Mouse (Mus musculus) MEL (cell line): ENCODE results near the gene Agap2. TPM values are rescaled to one million over a fixed set of nuclear protein-coding genes. Genes with fewer than 3 reads are reported as not detected.

Experiments used
- DNase-seq: peaks from one replicate; pipeline ENCODE4 v3.0.0; 2011; ENCODE audit warnings: low read depth, low spot score
- H3K27ac ChIP-seq: 2 replicates; pipeline ENCODE4 v1.5.1; 2012; ENCODE audit warnings: low read depth, mild to moderate bottlenecking, control low read depth, low read length, moderate library complexity; ENCODE audit not compliant: control insufficient read depth
- H3K27me3 ChIP-seq, 2 experiments: fragments of 150-350 bp in 1 of 2; sonication (generic) in 1 of 2; 2 replicates each; pipeline ENCODE4 v1.6.1; 2012; ENCODE audit warnings: low read length in 2 of 2, mild to moderate bottlenecking in 2 of 2, improper control_type of control experiment in 1 of 2, moderate library complexity in 1 of 2; ENCODE audit not compliant: insufficient read depth in 2 of 2, control insufficient read depth in 1 of 2
- H3K36me3 ChIP-seq, 2 experiments: 2 replicates each; pipeline ENCODE4 v1.6.1; 2012 to 2014; ENCODE audit warnings: low read length in 2 of 2, improper control_type of control experiment in 1 of 2, inconsistent platforms in 1 of 2, mild to moderate bottlenecking in 1 of 2; ENCODE audit not compliant: insufficient read depth in 2 of 2, control insufficient read depth in 1 of 2
- H3K4me1 ChIP-seq, 2 experiments: fragments of 150-350 bp in 1 of 2; sonication (generic) in 1 of 2; 2 replicates each; pipeline ENCODE4 v1.6.1; 2012; ENCODE audit warnings: low read length in 2 of 2, improper control_type of control experiment in 1 of 2, mild to moderate bottlenecking in 1 of 2; ENCODE audit not compliant: insufficient read depth in 2 of 2, control insufficient read depth in 1 of 2
- H3K4me3 ChIP-seq, 2 experiments: fragments of 150-350 bp in 1 of 2; sonication (generic) in 1 of 2; 2 replicates each; pipeline ENCODE4 v1.5.1; 2012; ENCODE audit warnings: low read depth in 2 of 2, low read length in 2 of 2, mild to moderate bottlenecking in 2 of 2, moderate library complexity in 2 of 2, control low read depth in 1 of 2, improper control_type of control experiment in 1 of 2; ENCODE audit not compliant: control insufficient read depth in 1 of 2, insufficient read depth in 1 of 2
- H3K79me2 ChIP-seq: 2 replicates; pipeline ENCODE4 v1.6.1; 2012; ENCODE audit warnings: mild to moderate bottlenecking, low read length, moderate library complexity; ENCODE audit not compliant: control insufficient read depth, poor library complexity, insufficient read depth
- H3K9ac ChIP-seq: 2 replicates; pipeline ENCODE4 v1.6.1; 2012; ENCODE audit warnings: low read depth, mild to moderate bottlenecking, control low read depth, low read length, moderate library complexity; ENCODE audit not compliant: control insufficient read depth, poor library complexity, severe bottlenecking
- H3K9me3 ChIP-seq: fragments of 150-350 bp; sonication (generic); replicated peaks from 2 replicates; pipeline ENCODE4 v1.6.1; 2012; ENCODE audit warnings: mild to moderate bottlenecking, low read length, improper control_type of control experiment, moderate library complexity; ENCODE audit not compliant: insufficient read depth
- CHD1 ChIP-seq: IDR thresholded peaks from 2 replicates; pipeline ENCODE4 v1.6.1; 2012; ENCODE audit warnings: low read depth, mild to moderate bottlenecking, inconsistent platforms, low read length, improper control_type of control experiment
- CHD2 ChIP-seq: IDR thresholded peaks from 2 replicates; pipeline ENCODE4 v1.6.1; 2011; ENCODE audit warnings: low read length, improper control_type of control experiment
- E2F4 ChIP-seq: IDR thresholded peaks from 2 replicates; pipeline ENCODE4 v1.6.1; 2011; ENCODE audit warnings: low read depth, low read length, improper control_type of control experiment, borderline replicate concordance
- ELF1 ChIP-seq: IDR thresholded peaks from 2 replicates; pipeline ENCODE4 v1.6.1; 2014; ENCODE audit warnings: low read depth, mild to moderate bottlenecking, inconsistent platforms, low read length, improper control_type of control experiment, moderate library complexity
- ETS1 ChIP-seq: IDR thresholded peaks from 2 replicates; pipeline ENCODE4 v1.6.1; 2012; ENCODE audit warnings: low read depth, mild to moderate bottlenecking, inconsistent platforms, low read length, improper control_type of control experiment, moderate library complexity
- GATA1 ChIP-seq: IDR thresholded peaks from 2 replicates; pipeline ENCODE4 v1.6.1; 2011; ENCODE audit warnings: low read depth, low read length, improper control_type of control experiment
- HCFC1 ChIP-seq: IDR thresholded peaks from 2 replicates; pipeline ENCODE4 v1.6.1; 2012; ENCODE audit warnings: low read depth, mild to moderate bottlenecking, inconsistent platforms, low read length, improper control_type of control experiment, moderate library complexity
- JUND ChIP-seq: IDR thresholded peaks from 2 replicates; pipeline ENCODE4 v1.6.1; 2011; ENCODE audit warnings: low read depth, mild to moderate bottlenecking, improper control_type of control experiment, low read length
- KAT2A ChIP-seq: conservative IDR thresholded peaks from 2 replicates; pipeline ENCODE4 v1.6.1; 2012; ENCODE audit warnings: low read depth, low read length, improper control_type of control experiment, inconsistent platforms
- MAFK ChIP-seq: IDR thresholded peaks from 2 replicates; pipeline ENCODE4 v1.6.1; 2011; ENCODE audit warnings: low read depth, mild to moderate bottlenecking, low read length, improper control_type of control experiment, borderline replicate concordance
- MEF2A ChIP-seq: IDR thresholded peaks from 2 replicates; pipeline ENCODE4 v1.6.1; 2014; ENCODE audit warnings: low read depth, mild to moderate bottlenecking, inconsistent platforms, low read length, improper control_type of control experiment; ENCODE audit not compliant: poor library complexity, insufficient replicate concordance, severe bottlenecking; ENCODE audit errors: extremely low read depth
- MXI1 ChIP-seq: IDR thresholded peaks from 2 replicates; pipeline ENCODE4 v1.6.1; 2011; ENCODE audit warnings: mild to moderate bottlenecking, low read depth, low read length, improper control_type of control experiment
- MYB ChIP-seq: IDR thresholded peaks from 2 replicates; pipeline ENCODE4 v1.6.1; 2011; ENCODE audit warnings: mild to moderate bottlenecking, low read depth, low read length, improper control_type of control experiment
- NELFE ChIP-seq: IDR thresholded peaks from 2 replicates; pipeline ENCODE4 v1.6.1; 2011; ENCODE audit warnings: low read depth, low read length, improper control_type of control experiment
- NRF1 ChIP-seq: IDR thresholded peaks from 2 replicates; pipeline ENCODE4 v1.6.1; 2014; ENCODE audit warnings: low read depth, mild to moderate bottlenecking, inconsistent platforms, low read length, improper control_type of control experiment, moderate library complexity; ENCODE audit not compliant: poor library complexity, insufficient read depth, severe bottlenecking
- RCOR1 ChIP-seq: IDR thresholded peaks from 2 replicates; pipeline ENCODE4 v1.6.1; 2012; ENCODE audit warnings: low read depth, mild to moderate bottlenecking, inconsistent platforms, low read length, improper control_type of control experiment
- SIN3A ChIP-seq: IDR thresholded peaks from 2 replicates; pipeline ENCODE4 v1.6.1; 2012; ENCODE audit warnings: low read length, improper control_type of control experiment, inconsistent platforms
- SMC3 ChIP-seq: IDR thresholded peaks from 2 replicates; pipeline ENCODE4 v1.6.1; 2011; ENCODE audit warnings: low read depth, low read length, improper control_type of control experiment
- TAL1 ChIP-seq: IDR thresholded peaks from 2 replicates; pipeline ENCODE4 v1.6.1; 2012; ENCODE audit warnings: mild to moderate bottlenecking, inconsistent platforms, low read length, moderate library complexity, mixed read lengths
- TBP ChIP-seq: IDR thresholded peaks from 2 replicates; pipeline ENCODE4 v1.8.0; 2011; ENCODE audit warnings: low read depth, low read length, improper control_type of control experiment
- USF2 ChIP-seq, 2 experiments: IDR thresholded peaks; 2 replicates each; pipeline ENCODE4 v1.6.1; 2011 to 2012; ENCODE audit warnings: improper control_type of control experiment in 2 of 2, low read length in 2 of 2, borderline replicate concordance in 1 of 2, inconsistent platforms in 1 of 2, low read depth in 1 of 2, mild to moderate bottlenecking in 1 of 2; ENCODE audit not compliant: insufficient read depth in 1 of 2
- ZC3H11A ChIP-seq: IDR thresholded peaks from 2 replicates; pipeline ENCODE4 v1.6.1; 2012; ENCODE audit warnings: low read depth, mild to moderate bottlenecking, inconsistent platforms, low read length, improper control_type of control experiment
- polyA plus RNA-seq, 2 experiments: library from polyadenylated mRNA; stranded (reverse) in 1 of 2; unstranded in 1 of 2; fragments of >175 nt in 1 of 2; fragments of >200 nt in 1 of 2; gene quantifications; 2 replicates each; pipeline versions ENCODE4 v1.2.1 to v1.2.4; 2012; ENCODE audit warnings: low replicate concordance in 2 of 2, low read depth in 1 of 2; ENCODE audit not compliant: insufficient read length in 2 of 2, insufficient read depth in 1 of 2, missing spikeins in 1 of 2
- total RNA-seq: library from RNA; depleted of rRNA; stranded (reverse); fragments of 300-350 nt; gene quantifications from 2 replicates; pipeline ENCODE4 v1.2.3, GENCODE M21; 2012

Gene Agap2
- total and polyA plus RNA-seq, 3 experiments, result 0.04 to 0.46 TPM; not detected in 1

DNA sequence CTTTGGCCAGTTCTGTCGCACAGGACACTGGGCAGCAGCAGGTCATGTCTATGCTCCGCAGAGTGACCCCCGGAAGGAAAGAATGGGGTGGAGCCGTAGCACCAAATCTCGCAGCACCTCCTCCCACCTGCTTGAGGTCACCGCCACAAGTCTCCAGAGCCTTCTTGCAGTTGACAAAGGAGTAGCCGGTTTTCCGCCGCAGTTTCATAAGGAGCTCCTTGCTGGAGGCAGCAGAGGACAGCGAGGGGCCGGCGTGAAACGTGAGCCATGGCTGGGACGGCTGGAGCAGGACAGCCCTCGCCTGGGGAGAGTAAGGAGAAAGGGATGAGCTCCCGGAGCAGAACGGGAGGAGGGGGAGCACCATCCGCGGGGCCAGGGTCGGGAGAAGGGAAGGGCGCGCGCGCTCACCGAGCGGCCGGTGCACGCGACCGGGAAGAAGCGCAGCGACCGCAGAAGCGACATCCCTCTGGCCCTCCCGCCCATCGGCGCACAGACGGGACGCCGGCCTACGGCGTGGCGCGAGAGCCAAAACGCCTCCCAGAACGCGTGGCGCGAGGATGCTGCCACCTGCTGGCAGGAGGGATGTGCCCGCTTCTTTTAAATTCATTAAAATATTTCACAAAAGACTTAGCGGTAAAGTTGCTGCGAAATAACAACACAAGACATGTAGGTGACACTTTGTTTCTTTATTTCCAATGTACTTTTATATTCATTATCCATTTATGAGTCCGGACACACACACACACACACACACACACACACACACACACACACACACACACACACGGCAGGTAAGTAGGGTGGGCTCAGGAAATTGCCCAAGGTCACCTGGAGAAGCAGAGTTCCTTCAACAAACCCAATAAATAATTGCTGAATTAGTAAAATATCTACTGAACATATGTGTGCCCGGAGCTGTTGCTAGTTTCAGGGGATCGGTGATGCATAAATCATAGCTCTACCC, 44.5 kb upstream of the Agap2 start, which contains the start of gene Tsfm (continued):
- peak; percentile 95 for TF ChIP-seq SIN3A
- peak; percentile 80 for TF ChIP-seq SMC3
- no peak for TF ChIP-seq MYB
- TF ChIP-seq MEF2A, result no peak
- TF ChIP-seq JUND, result no peak
- peak; percentile 91 for TF ChIP-seq HCFC1
- TF ChIP-seq ELF1, result peak; percentile 51; the same call in 1 of the 2 replicates
- TF ChIP-seq RCOR1, result no peak
- TF ChIP-seq ZC3H11A, result peak; percentile 37
- TF ChIP-seq NELFE, result peak; percentile 88
- no peak for TF ChIP-seq ETS1
- TF ChIP-seq KAT2A, result no peak; the same call in 1 of the 2 replicates
- no peak for TF ChIP-seq TAL1
- no peak for TF ChIP-seq NRF1
- TF ChIP-seq TBP, result peak; percentile 64
- no peak for TF ChIP-seq MAFK
- TF ChIP-seq CHD1, result no peak
- TF ChIP-seq USF2 (IDR thresholded peaks at IDR 0.05; ENCODE audit: borderline replicate concordance in 1 of 2, insufficient read depth in 1 of 2, low read depth in 1 of 2, low read length in 2 of 2), result no peak

DNA sequence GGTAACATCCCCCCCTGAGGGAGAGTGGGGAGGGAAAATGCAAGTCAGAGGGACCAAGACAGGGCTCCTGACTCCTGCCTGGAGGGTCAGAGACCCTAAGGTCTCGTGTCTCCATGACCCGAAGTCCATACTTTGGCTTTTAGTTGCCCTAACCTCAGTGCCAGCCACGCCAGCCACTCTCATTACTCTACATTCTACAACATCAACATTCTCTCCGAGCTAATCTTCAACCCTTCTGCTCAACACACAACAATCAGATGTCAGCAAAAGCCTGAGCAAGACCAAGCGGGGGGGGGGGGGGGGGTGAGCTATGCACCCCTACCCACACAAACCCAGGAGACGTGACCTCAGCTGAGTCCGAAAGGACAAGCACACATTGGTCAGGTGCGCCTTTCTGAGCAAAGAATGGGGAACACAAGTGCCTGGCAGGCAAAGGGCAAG, 41.8 kb upstream of the Agap2 start:
- Histone ChIP-seq H3K79me2 (peaks cover 12% of the 10 kb centered on the region), H3K9ac (no peak overlapping the region)
- TF ChIP-seq E2F4 (no peak), CHD2 (no peak), GATA1 (no peak), MXI1 (no peak), ELF1 (no peak), HCFC1 (no peak)
- TF ChIP-seq, all 39 proteins: peak for 0
- no peak overlapping the region for H3K4me3 ChIP-seq
- no peak overlapping the region for H3K27ac ChIP-seq
- peaks cover under 1 to 10% of the 10 kb centered on the region in 2 experiments; a peak in 3 of 4 replicates for H3K36me3 ChIP-seq
- H3K9me3 ChIP-seq, result no peaks in the 10 kb centered on the region
- H3K4me1 ChIP-seq, result peaks cover 0 to 9% of the 10 kb centered on the region in 2 experiments; a peak in 2 of 4 replicates
- DNase-seq, result no peak
- H3K27me3 ChIP-seq, result no peaks in the 10 kb centered on the region
